Mouse (Mus musculus): Measurements from ENCODE around the gene Svip. TPM values are rescaled to one million over a fixed set of nuclear protein-coding genes. Genes with fewer than 3 reads are reported as not detected.

Svip gene
- total RNA-seq, 2 experiments from 2014 or later: 15.2 to 19.0 TPM

- no peak for ATAC-seq (replicated peaks; ENCODE audit: low FRiP score, poor library complexity, severe bottlenecking)
These were observed 41.1 kb downstream of the Svip start for GRCm38 (mm10) chr7:51964681-51965080.

- no peak for ATAC-seq (replicated peaks; ENCODE audit: low FRiP score, poor library complexity, severe bottlenecking)
These were observed 43.4 kb downstream of the Svip start for GRCm38 (mm10) chr7:51962219-51962952.

GRCm38 (mm10) chr7:51960698-51961374 lies 45.0 kb downstream of the Svip start:
- no peak for ATAC-seq (replicated peaks; ENCODE audit: low FRiP score, poor library complexity, severe bottlenecking)

- ATAC-seq (replicated peaks; ENCODE audit: low FRiP score, poor library complexity, severe bottlenecking): no peak
These were observed 48.1 kb downstream of the Svip start for GRCm38 (mm10) chr7:51957766-51958165.

- no peak for ATAC-seq (replicated peaks; ENCODE audit: low FRiP score, poor library complexity, severe bottlenecking)
These were observed 50.3 kb downstream of the Svip start for GRCm38 (mm10) chr7:51955424-51956041.

Other genes starting within 250 kb of the Svip start
- gene Gas2, start 144.0 kb downstream of the Svip start, total RNA-seq (2015; ENCODE audit: low replicate concordance): 2.7 and 3.3 TPM in 2 replicates
- gene Gas2, start 144.0 kb downstream of the Svip start, total RNA-seq (2017; ENCODE audit: low replicate concordance): 1.8 and 2.9 TPM in 2 replicates
- 1.7 and 4.4 TPM in 2 replicates for gene Fancf, start 143.8 kb downstream of the Svip start, total RNA-seq (2015; ENCODE audit: low replicate concordance)
- gene Fancf, start 143.8 kb downstream of the Svip start, total RNA-seq (2017; ENCODE audit: low replicate concordance): 1.5 and 2.2 TPM in 2 replicates
- not detected in 2 replicates for gene 1700015G11Rik, start 9.7 kb upstream of the Svip start, total RNA-seq (2015; ENCODE audit: low replicate concordance)
- not detected in 2 replicates for gene 1700015G11Rik, start 9.7 kb upstream of the Svip start, total RNA-seq (2017; ENCODE audit: low replicate concordance)

All from erythroblast, adult 5-6 weeks (primary cell).